Mouse (Mus musculus): ENCODE data around the gene Cx3cl1.

Gene Cx3cl1

DNA sequence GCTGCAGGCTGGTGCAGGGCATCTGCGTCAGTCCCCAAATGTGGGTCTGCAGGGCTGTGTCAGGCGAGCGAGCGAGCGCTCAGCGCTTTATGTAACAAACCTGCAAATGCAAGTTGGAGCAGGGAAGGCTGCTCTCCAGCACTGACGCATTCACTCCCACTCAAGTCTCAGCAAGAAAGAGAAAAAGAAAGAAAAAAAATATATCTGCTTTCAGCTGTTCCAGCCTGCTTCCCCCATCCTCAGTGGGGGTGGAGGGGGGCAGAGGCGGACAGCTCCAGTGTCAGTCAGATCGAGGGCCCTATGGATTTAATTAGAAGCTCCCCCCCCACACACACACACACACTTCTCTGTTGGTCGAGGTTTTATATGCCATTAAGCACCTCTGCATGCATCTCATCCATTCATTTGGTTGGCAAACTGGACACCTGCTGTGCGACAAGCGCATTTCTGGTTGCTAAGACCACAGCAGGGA is 1.9 kb downstream of the Cx3cl1 start:
- no peak for DNase-seq (ENCODE audit: low spot score)

DNA sequence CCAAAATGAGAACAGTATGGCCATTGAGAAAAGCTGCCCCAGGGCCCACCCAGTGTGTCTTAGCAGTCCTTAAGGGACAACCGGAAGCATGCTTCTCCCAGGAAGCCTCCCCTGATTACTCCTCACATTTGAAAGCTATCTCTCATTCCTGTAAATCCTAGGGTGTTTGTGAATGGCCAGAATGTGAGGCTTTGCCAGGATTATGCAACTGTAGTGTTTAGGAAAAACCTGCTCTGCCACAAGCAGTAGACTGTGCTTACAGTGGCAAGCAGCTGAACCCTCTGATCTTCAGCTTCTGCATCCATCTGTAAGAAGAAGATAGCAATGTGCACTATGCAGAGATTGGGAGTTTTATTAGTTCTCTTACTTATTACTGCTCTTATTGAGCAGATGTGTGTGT is 2.8 kb downstream of the Cx3cl1 start:
- no peak for DNase-seq (ENCODE audit: low spot score)

DNA sequence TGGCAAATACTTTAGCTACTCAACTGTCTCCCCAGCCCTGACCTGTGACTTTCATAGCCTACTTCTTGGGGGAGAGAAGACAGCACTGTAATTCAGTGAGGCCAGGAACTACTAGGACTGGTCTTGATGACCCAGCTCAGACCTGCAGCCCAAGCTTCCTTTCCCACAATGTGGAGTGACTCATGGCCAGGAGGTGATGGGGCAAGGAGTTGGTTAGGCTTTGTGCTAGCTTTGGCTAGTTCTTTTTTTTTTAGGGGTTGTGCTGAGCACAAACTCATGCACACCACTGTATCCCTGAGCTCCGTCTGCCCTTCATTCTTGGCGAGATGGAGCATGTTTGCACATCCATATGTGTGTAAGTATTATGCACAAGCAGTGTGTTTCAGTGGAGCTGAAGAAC is 4.5 kb downstream of the Cx3cl1 start:
- DNase-seq (ENCODE audit: low spot score): no peak

DNA sequence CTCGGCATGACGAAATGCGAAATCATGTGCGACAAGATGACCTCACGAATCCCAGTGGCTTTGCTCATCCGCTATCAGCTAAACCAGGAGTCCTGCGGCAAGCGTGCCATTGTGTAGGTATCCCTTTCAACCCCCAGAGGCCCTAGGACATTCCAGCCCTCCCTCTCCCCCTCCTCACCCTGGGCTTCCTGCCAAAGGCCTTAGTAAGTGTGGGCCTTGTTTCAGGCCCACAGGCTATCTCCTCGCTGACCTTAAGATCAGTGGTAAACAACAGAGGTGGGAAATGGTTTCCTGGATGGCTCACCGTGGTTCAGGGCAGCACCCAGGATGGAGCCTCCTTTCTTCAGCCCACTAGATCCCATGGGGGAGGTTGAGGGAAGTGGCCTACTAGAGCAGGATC is 6.2 kb downstream of the Cx3cl1 start:
- no peak for DNase-seq (ENCODE audit: low spot score)

DNA sequence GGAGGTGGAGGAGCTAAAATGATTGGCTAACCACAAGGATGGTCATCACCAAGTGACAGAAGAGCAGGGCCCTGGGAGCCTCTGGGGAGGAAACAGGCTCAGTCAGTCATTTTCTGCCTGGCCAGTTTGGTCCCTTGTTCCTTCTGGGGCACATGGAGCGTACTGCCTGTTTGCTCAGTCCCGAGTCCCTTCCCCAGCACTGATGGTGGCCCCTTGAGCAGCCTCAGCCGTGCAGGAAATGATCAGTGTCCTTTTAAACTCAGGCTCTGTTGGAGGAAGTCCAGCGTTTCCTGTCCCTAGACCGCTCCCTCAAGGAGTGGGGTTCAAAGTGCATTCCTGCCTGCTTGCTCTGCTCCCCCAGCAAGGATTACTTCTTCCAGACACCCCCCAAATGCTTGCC is 6.7 kb downstream of the Cx3cl1 start:
- DNase-seq (ENCODE audit: low spot score): no peak

DNA sequence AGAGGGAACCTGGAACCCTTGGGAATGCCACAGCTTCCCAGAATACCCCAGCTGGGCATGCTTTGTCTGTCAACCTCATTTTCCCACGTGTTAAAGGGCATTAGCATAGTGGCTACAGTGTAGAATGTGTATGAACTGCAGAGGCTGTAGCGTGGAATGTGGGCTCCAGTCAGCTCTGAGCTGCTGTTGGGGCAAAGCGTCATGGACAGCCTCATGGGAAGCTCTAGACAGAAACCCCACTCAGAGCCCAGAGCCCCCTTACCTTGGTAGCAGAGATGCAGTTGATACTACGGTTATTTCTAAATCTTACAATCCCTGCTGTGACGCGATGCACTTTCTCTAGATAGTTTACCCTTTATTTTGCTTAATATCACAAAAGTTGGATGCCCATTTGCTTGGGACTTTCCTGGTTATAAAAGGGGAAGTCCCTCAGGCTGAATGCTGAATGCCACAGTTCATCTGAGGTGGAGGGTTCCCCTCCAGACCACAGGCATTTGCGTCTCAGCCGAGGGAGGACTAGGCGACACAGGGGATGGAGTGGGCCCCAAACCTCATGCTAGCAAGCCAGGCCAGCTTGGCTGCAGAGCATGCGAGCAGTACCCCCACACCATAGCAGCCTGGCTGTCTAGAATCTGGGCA is 7.2 kb downstream of the Cx3cl1 start:
- no peak for DNase-seq (ENCODE audit: low spot score)

DNA sequence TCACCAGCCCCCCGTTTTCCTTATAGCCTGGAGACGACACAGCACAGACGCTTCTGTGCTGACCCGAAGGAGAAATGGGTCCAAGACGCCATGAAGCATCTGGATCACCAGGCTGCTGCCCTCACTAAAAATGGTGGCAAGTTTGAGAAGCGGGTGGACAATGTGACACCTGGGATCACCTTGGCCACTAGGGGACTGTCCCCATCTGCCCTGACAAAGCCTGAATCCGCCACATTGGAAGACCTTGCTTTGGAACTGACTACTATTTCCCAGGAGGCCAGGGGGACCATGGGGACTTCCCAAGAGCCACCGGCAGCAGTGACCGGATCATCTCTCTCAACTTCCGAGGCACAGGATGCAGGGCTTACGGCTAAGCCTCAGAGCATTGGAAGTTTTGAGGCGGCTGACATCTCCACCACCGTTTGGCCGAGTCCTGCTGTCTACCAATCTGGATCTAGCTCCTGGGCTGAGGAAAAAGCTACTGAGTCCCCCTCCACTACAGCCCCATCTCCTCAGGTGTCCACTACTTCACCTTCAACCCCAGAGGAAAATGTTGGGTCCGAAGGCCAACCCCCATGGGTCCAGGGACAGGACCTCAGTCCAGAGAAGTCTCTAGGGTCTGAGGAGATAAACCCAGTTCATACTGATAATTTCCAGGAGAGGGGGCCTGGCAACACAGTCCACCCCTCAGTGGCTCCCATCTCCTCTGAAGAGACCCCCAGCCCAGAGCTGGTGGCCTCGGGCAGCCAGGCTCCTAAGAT is 7.9 kb downstream of the Cx3cl1 start:
- DNase-seq (ENCODE audit: low spot score): no peak

DNA sequence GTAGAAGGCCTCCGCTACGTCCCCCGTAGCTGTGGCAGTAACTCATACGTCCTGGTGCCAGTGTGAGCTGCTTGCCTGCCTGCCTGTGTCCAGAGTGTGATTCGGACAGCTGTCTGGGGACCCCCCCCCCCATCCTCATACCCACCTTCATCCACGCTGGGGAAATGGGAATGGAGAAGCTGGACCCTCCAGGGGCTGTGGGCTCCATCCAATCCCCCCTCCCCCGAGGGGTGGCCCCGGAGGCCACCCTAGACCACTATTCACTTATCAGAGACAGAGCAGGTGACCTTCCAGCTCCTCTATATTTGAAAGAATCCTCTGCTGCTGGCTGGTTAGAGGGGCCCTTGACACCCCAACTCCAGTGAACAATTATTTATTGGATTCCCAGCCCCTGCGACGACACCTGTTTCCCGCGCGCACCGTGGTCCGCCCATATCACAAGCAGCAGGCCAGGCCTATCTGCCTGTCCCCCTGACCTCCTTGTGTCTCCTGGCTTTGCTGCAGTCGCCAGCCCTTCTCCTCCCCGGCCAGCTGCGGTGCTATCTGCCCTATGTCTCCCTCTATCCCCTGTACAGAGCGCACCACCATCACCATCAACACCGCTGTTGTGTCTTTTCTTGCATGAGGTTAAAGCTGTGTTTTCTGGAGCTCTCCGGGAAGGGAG is 8.8 kb downstream of the Cx3cl1 start:
- DNase-seq (ENCODE audit: low spot score): no peak

DNA sequence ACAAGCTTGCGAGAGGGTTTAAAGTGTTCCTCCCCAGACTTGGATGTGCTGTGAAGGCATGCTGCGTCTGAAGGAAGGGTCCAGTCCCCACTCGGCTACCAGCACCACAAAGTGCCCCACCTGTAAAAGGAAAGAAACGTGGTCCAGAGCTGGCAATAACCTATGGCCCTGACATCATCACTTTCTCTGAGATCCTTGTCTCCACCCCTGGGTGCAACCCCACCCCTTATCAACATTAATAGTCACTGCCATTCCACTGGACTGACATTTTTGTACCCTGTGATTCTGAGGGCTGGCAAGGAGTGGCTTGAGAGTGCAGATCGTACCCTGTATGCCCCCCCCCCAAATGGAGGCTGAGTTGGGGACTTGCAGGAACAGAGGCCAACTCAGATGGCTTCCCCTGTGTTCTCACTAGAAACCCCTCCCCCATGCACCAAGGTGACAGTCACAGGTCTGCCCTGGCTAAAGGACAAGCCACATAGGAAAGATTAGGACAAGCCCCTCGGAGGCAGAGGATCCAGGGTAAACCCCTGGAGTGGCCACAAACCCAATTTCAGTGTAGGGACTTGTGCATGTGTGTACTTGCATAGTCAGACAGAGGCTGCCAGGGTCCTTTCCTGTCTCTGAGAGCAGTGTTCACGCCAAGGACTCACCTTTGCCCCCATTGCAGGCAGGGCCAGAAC is 9.5 kb downstream of the Cx3cl1 start:
- DNase-seq (ENCODE audit: low spot score): no peak

DNA sequence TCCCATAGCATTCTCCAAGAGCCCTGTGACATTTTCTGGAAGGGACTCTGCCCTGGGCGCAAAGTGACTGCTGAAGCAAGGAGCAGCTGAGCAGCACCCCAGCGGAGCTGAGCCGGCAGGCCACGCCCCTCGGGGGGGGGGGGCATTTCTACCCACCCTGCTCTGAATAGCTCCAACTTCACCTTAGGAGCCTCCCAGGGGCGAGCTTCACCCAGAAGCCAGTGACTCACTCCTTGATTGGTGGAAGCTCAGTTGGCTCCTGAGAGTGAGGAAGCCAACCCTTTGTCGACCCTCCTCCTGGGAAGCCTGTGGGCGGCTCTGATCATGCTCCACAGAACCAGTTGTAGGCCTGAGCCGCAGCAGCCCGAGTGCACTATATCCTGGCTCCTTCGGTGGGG is 10.0 kb downstream of the Cx3cl1 start:
- DNase-seq (ENCODE audit: low spot score): no peak

DNA sequence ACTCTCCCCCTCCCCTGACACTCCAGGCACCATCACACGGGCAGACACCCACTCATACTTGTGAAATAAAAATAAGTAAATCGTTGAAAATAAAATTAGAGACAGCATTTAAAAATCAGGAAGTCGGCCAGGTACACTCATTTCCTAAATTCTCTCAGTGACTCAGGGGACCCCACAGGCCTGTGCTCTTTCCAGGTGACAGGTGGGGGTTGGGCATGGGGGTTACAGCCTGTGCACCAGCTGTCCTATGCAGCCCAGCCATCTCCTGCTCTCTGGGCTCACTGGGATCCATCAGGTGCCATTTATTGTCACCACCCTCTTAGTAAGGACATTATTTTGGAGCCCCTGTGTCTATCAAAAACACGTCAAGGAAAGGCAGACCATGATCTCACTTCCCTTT is 12.1 kb downstream of the Cx3cl1 start:
- no peak for DNase-seq (ENCODE audit: low spot score)

DNA sequence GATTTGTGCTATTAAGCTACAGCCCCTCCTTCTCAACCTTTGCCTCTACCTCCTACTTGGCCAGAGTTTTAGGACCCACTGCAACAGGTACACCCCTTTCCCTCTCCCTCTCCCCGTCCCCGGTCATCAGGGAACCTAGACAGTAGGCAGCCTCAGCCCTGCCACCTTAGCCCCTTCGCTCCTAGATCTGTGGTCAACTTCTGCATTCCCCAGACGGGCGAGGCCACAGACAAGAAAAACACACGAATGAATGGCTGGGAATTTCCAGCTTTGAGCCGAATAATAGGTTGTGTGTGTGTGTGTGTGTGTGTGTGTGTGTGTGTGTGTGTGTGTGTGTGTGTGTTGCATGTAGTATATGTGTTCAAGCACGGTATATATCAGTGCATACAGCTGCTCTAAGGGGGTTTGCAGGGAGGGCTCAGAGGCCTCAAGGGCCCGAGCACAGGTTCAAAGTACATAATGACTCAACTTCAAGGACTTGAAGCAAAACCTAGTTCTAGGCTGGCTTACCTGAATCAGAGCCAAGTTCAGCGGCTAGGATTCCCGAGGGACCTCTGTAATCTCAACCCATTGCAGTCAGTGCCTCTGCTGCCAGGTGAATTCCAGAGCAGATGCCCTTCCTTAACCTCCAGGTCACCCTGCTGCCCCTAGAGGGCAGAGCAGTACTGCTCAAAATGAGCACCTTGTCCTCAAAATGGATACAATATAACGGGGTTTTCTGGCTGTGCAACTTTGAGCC is 13.6 kb downstream of the Cx3cl1 start:
- DNase-seq (ENCODE audit: low spot score): peak; percentile 61

DNA sequence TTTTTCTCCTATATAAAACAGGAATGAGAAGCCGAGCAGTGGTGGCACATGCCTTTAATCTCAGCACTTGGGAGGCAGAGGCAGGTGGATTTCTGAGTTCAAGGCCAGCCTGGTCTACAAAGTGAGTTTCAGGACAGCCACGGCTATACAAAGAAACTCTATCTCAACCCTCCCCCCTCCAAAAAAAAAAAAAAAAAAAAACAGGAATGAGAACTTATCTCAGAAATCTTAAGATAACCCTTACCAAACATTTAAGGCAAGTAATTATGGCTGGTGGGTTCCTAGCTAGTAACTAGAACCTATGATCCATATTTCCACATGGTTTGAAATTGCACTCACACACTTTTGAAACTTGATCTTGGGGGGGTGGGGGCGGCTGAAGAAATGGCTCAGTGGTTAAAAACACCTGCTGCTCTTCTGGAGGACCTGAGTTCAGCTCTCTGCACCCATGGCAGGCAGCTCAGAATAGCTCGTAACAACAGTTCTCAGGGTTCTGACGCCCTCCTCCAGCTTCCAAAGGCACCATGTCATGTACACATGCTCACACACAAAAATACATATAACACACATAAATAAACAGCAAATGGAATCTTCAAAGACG is 14.3 kb downstream of the Cx3cl1 start:
- no peak for DNase-seq (ENCODE audit: low spot score)

DNA sequence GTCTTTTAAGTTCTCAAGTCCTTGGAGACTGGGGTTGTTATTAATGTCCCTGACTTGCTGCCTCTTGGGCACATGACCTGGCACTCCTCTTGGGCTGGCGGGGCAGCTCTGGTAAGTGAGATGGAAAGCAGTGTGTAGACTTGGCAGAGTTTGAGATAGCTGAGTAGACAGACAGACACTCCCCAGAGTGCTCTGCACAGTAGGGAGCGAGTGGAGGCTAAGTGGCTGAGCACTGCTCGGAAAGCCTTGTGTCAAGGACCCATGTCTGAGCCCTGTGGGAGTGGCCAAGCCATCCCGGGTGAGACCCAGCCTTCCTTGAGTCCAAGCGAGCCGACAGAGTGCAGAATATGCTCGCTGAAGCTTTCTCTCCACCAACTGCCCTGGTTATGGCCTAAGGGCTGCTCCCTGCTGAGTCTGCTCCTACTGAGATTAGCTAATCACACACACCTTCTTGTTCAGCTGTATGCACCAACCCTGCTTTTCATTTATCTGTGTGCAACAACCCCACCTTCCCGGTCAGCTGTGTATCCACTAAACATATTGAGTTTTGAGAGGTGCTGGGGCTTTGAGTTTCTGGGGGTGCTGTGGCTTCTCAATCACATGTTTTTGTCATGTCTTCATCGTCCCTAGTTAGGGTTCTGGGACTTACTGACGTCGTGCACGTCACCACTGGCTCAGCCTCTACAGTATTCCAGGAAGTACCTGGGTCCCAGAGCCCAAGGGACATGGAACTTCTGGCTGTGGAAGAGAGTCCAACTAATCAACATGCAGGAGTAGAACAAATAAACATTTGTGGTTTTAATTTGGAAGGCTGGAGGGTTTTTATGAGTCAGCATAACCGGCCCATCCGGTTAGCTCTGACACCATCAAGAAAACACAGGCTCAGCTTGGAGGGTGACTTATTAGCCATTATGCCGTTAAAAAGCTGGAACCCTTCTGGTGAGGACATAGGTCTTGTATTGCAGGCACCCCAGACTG is 16.0 kb downstream of the Cx3cl1 start:
- peak; percentile 82 for DNase-seq (ENCODE audit: low spot score)

DNA sequence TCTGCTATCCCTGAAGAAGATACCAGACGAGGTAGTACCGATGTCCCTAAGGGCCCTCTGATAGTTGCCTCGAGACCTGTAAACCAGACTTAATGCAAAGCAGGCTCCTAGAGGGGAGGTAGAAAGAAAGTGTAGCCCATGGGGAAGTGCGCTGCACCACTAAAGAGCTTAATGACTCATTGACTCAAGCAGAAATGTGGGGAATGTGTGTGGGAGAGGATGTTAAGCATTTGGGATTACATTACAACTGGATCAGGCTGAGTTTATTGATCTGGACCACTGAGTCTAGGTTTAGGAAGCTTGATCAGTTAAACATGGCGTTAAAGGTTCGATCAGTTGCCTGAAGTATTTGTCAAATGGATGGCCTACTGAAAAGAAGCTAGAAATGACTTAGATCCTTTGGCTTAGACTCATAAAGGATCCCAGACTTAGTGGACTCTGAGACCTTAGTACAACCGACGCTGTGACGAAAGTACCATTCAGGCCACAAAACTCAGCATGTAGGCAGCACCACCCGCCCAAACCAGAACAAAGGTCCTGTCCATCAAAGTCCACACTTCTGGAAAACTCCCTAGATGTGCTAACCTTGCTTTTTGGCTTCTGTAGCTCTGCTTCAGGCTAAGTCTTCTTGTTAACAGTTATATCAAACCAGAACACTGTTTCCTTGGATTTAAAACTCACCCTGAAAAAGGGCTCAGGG is 17.6 kb downstream of the Cx3cl1 start:
- DNase-seq (ENCODE audit: low spot score): no peak

DNA sequence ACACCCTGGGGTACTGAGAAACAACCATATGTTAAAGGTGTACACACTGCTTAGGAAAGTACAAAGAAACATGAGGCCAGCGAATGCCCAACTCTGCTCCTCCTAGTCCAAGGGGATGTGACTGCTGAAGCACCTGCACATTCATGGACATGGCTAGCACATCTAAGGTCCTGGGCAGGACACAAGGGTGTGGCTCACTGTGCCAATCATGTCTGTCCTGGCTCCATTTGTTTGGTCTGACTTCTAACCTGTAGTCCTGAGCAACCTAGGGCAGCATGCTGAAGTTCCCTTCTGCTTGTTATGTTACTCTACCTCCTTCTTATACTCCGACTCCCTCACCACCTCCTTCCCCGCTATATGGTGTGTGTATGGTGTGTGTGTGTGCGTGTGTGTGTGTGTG is 22.6 kb downstream of the Cx3cl1 start:
- no peak for DNase-seq (ENCODE audit: low spot score)

DNA sequence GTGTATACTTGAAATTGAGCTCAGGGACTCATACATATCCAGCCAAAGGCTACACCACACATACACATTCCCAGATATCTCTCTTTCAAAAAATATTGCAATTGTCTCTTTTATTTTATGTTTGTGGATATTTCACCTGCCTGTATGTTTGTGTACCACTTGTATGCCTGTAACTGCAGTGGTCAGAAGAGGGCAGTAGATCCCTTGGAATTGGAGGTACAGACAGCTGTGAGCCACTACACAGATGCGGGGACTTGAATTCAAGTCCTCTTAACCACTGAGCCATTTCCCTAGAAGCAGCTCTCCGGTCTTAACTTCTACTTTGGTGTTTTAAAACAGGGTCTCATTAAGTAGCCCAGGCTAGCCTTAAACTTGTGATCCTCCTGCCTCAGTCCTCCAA is 23.0 kb downstream of the Cx3cl1 start:
- no peak for DNase-seq (ENCODE audit: low spot score)

DNA sequence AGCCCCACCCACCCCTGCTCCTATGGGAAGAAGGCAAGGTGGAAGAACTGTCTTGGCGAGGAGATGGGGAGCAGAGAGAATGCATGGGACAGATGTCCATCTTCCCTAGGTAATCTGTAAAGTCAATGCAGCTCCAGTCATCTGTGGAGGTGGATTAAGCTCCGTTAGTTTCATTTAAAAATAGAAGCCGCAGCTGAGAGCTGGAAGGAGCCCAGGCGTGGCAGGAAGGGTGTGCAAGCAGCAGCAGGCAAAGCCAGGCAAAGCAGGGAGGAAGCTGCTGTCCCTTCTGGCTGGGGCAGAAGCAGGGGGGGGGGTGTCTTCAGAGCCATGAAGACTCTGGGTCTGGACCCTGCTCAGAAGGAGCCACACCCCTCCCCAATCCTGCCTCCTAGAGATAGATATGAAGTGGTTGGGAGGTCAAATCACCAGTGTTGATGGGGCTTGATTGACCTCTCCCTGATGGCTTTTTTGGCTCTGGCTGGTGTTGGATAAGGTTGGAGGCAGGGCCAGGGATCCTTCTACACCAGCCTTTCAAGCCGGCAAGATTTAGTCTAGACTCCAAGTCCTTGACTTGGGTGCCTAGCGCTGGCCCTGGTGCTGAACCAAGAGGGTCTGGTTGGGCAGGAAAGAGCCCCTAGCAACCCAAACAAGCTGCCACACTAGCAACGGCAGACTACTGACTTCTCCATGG is 28.6 kb downstream of the Cx3cl1 start:
- peak; percentile 77 for DNase-seq (ENCODE audit: low spot score)
